9 mouse cellular contexts compared by ENCODE assay signal in genomic region chr11:67921091-67921826, GRCm38 (mm10). TPM values are rescaled to one million over a fixed set of nuclear protein-coding genes. Genes with fewer than 3 reads are reported as not detected.
DNase-seq lines count a peak whose midpoint lies in the region; ATAC-seq lines count a peak whose summit lies in the region.
"Had no signal": no experiment of that assay in that cellular context is flagged by ENCODE, and none has a peak within 500 bp of the region (broad histone marks: within the 10 kb centered on the region; RNA-seq: fewer than 3 reads in every experiment).

No protein-coding gene starts in this region.

- peak overlapping the region; percentile 84 for H3K4me2 ChIP-seq in liver, embryonic 13.5 days

- H3K9ac ChIP-seq in liver, embryonic 13.5 days: 0 out of 2 replicates have a peak overlapping the region, but pooled peaks have one; percentile 13

- H3K27ac ChIP-seq in liver, embryonic 13.5 days: no peak overlapping the region

- 3% methylated on average over 47 of the region's 47 CpGs for WGBS in liver, embryonic 13.5 days (ENCODE audit: insufficient replicate concordance)

- H3K4me1 ChIP-seq in liver, embryonic 13.5 days (replicated peaks): peaks cover 15% of the 10 kb centered on the region

- ATAC-seq in frontal cortex, adult (ENCODE audit: low TSS enrichment): peak; percentile 14; the same call in 1 of the 2 replicates
- ATAC-seq in liver, embryonic 13.5 days (ENCODE audit: low read depth): no peak

- no peak for DNase-seq in frontal cortex, postnatal 10 days (ENCODE audit: low spot score in 2 of 2)
- DNase-seq in embryo, embryonic 11.5 days (ENCODE audit: low read depth, low spot score): peak; percentile 29
- DNase-seq in heart, adult 18-20 months: peak; percentile 54 to 60
- DNase-seq in kidney, adult 11 months: peak; percentile 67
- DNase-seq in liver, embryonic 13.5 days: no peak
- peak; percentile 63 for DNase-seq in neural tube, embryonic 10.5 days (ENCODE audit: extremely low spot score, low spot score)
- peak; percentile 39 to 61 for DNase-seq in urinary bladder, postnatal 36 days (ENCODE audit: low spot score in 2 of 2)

- peak overlapping the region; percentile 61 for H3K4me3 ChIP-seq in liver, embryonic 13.5 days (replicated peaks)

- H3K36me3 ChIP-seq in liver, embryonic 13.5 days: no peaks in the 10 kb centered on the region
- H3K36me3 ChIP-seq: G1E had no signal

- no peaks in the 10 kb centered on the region for H3K9me3 ChIP-seq in liver, embryonic 13.5 days (replicated peaks)

- peaks cover 40% of the 10 kb centered on the region for H3K27me3 ChIP-seq in liver, embryonic 13.5 days

RNA-seq across cellular contexts. Expression of gene Usp43, which starts 0.7 kb away (rescaled TPM):
- total RNA-seq in heart, adult 18-20 months (2021): 1 to 10 TPM in 1 of 2 experiments, under 1 TPM in 1; 0.94 to 1.4 TPM
- 0.02 TPM in 1 of 2 replicates, not detected in the other for polyA plus RNA-seq in liver, embryonic 13.5 days (2015; fragmentation: Nextera tagmentation; extraction: Ambion mirVana)
- polyA plus RNA-seq: G1E had no signal

RNA-seq across cellular contexts. Expression of gene Cfap52, which starts 44.2 kb away (rescaled TPM):
- total RNA-seq in heart, adult 18-20 months (2021): under 1 TPM in 1 of 2 experiments, not detected in 1; 0.15 TPM
- not detected in 2 replicates for polyA plus RNA-seq in liver, embryonic 13.5 days (2015; fragmentation: Nextera tagmentation; extraction: Ambion mirVana)
- total RNA-seq: G1E had no signal
- polyA plus RNA-seq: G1E had no signal

RNA-seq across cellular contexts. Expression of gene Stx8, which starts 44.7 kb away (rescaled TPM):
- total RNA-seq in heart, adult 18-20 months (2021): 10 to 100 TPM; 26.2 to 29.9 TPM
- polyA plus RNA-seq in liver, embryonic 13.5 days (2015; fragmentation: Nextera tagmentation; extraction: Ambion mirVana): 23.4 and 32.5 TPM in 2 replicates

Comparison
In these comparisons a context has a peak if more than half of its experiments do, and no peak if none do; other contexts are left out.
1. DNase-seq: peak in embryo, embryonic 11.5 days (single experiment), heart, adult 18-20 months (2 of 2), kidney, adult 11 months (single experiment), neural tube, embryonic 10.5 days (single experiment) and urinary bladder, postnatal 36 days (2 of 2); none in frontal cortex, postnatal 10 days (0 of 2) and liver, embryonic 13.5 days (single experiment).